Mouse (Mus musculus): ENCODE results near the gene Tacc2.
"Not testable (repeated sequence)": the region's sequence is repeated elsewhere in the genome, so short reads cannot be mapped to it uniquely, and the experiment has no call there.

The Tacc2 gene

DNA sequence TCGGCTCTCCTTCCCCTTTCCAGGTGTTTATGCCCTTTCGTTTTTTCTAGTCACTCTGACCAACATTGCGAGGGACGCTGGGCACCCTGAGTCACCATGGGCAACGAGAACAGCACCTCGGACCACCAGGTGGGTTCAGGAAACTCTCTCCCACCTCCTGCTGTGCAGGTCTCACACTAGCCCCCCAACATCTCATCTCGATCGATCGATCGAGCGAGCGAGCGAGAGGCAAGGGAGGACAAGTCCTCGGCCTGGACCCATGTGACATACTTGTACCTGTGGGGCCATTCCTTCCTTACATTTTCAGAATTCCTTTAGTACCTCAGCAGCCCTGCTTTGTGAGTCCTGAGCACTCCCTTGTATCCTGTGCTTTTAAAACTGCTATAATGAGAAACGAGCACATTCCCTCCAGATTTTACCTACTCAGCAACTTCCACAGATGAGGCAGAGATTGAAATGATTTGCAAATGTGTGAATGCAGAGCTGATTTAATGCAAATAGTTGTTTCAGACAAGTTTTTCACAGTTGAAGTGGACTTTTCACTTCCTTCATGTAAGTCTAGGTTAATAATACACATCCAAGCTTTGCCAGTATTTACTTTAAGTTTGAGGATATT lies at the start of gene Tacc2:
Gene Tacc2 (plus strand): TSS at position 51 of the 616 bp plus-strand sequence.
- peak; percentile 21 for DNase-seq

DNA sequence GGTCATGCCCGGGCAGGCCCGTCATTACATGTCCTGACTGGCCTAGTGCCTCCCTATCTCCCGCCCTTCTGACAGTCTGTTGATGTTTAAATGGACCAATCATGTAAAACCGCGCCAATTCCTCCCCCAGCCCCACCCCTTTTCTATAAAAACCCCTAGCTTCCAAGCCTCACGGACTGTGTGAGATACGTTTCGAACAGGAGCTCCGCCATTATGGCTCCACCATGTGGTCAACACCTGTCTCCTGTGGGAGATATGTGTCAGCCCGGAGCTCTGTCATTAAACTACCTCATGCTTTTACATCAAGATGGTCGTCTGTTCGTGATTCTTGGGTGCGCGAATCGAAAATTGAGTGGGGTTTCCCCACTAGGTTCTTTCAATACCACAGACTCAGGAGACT lies 46.1 kb upstream of the Tacc2 start:
- DNase-seq = not testable (repeated sequence)

DNA sequence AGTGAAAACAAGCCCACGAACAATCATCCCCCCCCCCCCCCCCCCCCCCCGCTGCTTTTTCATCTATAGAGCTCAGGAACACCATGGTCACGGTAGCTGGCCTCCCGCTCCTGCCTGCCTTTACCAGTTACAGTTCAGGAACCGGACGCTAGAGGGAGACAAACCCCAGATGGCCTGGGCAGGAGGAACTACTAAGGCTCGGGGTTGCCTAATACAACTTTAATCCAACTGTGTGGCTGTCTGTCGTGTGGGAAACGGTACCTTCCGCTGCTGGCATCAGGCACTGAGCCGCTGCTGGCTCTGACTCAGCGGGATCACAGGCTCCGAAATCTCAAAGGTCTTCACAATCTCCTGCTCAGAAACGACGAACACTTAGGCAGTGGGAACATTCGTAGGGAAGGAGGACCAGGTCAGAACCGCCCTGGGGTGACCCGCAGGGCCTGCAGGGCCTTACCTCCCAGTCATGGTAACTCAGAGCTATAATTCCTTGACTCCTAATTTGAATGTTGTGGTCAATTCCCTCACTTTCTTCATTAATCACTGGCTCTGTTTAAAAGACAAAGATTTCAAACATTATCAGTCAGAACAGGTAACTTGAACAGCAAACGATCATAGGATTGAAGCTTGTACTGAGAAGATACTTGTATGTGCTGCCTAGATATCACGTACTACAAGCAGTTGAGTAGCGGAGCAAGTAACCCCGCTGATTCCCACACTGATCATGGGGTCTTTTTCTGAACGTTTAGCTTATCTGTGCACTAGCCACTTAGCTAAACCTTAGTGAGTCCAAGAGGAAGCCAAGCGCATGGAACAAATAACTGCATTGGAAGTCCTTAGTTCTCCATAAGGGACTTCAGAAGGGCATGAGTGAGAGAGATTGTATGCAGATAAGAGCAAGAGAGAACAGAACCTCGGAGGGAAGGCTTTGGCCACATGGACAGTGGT lies 43.6 kb upstream of the Tacc2 start:
- DNase-seq = peak; percentile 94

DNA sequence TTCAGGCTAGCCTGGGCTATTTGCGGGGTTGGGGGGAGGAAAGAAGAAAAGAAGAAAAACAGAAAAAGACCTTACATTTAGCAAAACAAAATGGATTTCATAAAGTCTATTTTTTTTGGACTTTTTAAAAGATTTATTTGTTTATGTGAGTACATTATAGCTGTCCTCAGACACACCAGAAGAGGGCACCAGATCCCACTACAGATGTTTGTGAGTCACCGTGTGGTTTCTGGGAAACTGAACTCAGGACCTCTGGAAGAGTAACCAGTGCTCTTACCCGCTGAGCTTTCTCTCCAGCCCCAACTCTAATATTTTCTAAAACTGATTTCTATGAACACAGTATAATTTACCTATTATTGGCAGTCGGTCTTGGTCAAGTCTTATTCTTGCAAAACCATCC lies 42.1 kb upstream of the Tacc2 start:
- DNase-seq = no peak

DNA sequence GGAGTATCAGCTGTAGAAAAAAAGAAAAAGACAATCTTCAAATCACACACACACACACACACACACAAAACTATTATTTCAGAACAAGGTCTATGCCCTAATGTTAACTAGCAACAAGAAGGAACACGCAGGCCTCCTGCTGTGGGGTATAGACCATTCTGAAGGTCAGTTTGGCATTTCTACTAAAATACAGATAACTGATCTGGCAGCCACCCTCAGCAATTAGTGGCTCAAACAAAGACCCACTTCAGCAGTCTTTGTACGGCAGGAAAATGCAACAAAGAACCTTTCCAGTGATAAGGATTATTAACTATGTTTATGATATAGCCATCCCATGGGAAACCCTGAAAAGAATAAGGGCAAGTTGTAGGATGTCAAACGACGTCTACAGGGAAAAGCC lies 40.2 kb upstream of the Tacc2 start:
- DNase-seq = no peak

DNA sequence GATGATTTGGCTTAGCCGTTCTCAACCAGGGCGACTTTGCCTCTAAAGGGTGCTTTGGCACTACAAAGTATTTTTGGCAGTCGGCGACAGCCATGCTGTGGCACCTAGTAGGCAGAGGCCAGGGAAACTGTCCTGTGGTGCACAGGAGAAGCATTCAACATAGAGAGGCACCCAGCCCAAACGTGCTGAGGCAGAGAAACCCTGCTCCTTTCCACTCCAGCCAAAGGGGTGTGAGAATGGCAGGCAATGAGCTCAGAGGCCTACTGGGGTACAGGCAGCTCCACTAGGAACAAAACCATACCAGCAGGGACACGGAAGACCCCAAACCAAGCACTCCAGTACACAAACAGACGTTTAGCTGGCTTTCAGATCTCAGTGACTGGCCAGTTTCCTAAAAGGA lies 37.1 kb upstream of the Tacc2 start:
- DNase-seq = no peak

DNA sequence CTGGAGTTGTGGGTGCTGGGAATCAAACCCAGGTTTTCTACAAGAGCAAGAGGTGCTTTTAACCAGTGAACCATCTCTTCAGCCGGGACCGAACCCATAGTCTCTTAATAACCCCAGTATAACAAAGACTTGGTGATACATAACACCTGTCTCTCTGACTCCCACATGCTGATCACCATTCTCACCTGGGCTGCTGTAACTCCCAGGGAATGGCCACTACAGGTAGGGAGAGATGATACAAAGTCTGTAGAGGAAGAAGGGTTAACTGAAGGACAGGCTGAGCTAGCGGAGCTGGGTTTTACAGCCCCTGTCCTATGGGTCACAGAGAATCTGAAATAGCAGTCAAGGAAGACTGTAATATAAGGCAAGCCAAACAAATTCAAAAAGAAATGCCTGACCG lies 34.1 kb upstream of the Tacc2 start:
- DNase-seq = no peak

DNA sequence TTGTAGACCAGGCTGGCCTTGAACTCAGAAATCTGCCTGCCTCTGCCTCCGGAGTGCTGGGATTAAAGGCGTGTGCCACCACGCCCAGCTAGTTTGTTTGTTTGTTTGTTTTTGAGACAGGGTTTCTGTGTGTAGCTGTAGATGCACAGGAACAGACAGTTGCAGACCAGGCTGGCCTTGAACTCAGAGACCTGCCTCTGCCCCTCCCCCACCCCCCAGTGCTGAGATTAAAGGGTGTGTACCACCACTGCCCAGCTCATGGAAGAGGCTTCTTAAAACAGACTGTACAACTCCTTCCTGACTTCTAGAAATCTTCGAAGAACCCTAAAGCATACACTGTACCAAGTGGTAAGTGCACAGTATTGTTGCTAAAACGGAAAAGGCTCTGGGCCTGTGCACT lies 31.8 kb upstream of the Tacc2 start:
- no peak for DNase-seq

DNA sequence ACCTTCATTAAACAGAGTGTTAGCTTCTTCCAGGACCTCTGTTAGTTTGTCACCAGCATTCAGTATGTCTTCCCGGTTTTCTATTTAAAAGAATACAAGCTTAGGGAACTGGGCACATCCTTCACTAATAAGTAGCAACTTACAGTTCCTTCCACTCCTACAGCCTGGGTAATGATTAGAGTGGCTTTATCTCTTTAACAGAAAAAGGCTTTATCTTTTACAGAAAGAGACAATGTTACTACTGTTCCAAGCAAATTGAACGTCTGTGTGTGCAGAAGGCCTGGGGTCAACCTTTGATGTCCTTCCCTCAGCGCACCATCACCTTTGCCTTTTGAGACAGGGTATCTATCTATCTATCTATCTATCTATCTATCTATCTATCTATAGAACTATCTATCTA lies 31.3 kb upstream of the Tacc2 start:
- no peak for DNase-seq

DNA sequence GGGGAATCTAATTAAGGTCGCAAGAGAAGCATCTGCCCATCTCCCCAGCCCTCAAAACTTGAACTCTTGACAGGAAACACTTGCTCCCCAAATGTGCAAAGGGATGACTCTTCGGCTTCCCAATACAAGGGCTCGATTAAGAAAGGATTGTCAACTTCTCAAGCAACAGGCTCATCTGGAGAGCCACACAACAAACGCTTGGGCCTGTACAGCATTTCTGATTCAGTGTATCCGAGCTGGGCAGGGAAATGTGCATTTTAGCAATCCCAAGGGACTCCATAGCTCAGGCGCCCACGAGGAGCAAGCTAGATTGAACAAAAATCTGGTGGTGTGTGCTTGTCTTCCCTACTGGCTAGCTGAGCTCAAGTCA lies 30.8 kb upstream of the Tacc2 start:
- peak; percentile 12 for DNase-seq

DNA sequence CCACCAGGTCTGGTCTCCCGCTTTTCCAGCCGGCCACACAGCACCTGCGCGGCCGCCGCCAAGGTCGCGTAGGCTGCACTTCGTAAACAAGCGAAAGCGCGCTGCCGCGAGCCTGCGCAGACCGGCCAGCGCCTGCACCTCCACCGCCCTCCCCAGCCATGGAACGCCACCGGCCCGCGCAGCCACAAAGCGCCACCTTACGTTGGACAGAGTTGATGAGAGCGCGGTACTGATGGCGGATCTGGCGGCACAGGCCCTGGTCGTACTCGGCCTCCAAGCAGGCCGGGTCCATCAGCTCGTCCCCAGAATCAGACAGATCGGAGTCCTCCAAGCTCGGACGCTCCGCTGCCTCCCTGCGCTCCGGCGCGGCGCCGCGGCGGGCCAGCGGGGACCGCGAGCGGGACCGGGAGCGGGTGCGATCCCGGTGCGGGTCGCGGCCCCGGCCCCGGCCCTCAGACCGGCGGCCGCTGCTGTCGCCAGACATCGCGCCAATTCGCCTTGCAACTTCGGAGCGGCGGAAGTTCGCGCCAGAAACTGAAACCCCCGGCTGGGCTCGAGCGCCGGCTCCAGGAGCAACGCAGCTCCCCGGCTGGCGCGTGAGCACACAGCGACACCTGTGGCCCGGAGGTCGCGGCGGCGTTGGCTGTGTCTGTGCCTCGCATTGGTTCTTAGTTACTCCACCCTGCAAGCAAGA lies 30.3 kb upstream of the Tacc2 start:
- DNase-seq = peak; percentile 95

DNA sequence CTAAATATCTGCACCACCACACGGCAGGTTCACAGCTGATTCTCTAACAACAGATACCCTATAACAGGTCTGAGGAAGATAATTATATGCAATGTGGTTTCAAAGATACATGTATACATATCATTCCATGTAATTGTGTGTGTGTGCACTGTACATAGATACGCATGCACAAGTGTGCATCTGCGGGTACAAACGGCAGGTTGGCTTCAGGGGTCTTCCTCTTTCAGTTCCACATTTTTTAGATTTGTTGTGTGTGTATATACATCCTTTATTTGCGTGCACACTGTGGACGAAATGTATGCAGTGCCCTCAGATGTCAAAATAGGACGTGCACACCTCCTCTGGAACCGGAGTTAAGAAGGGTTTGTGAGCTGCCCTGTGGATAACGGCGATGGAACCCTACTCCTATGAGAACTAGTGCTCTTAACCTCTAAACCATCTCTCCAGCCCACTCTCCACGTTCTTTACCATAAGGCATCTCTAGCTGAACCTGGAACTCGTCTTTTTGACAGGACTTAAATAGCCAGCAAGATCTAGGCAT lies 29.5 kb upstream of the Tacc2 start:
- no peak for DNase-seq

DNA sequence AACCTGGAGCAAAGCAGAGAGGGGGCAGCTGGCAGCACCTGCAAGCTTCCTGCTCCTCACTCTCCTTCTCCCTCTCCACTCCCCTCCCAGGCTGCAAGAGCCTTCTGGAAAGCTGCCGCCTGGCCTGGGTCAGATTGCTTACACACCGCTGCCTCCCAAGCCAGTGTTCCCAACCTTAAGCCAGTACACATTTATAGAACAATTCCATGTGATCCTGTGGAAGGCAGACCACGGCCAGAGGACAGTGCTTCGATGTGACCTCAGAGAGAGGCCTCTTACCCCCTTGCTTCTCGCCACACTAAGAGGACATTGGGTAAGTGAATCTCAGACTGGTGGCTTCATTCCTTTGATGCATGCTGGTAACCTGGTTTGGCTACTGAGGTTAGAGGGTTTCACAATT lies 24.5 kb upstream of the Tacc2 start:
- DNase-seq = peak; percentile 21

DNA sequence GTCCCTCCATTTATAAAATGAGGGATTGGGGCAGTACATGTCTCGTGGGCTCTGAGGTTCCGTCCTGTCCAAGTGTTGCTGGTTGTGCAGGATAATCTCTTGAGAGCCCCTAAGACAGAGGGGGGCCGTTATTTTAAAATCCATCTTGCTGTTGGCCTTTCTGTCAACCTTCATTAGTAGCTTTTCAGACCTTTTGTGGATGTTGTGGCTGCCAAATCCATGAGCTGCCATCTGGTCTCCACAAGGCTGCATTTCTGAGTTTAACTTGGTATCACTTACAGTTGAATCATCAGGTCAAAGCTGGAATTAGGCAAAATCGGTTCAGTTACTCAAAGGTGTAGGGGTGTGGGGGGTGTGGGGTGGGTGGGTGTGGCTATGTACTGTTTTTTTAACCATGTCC lies 23.9 kb upstream of the Tacc2 start:
- DNase-seq = no peak

DNA sequence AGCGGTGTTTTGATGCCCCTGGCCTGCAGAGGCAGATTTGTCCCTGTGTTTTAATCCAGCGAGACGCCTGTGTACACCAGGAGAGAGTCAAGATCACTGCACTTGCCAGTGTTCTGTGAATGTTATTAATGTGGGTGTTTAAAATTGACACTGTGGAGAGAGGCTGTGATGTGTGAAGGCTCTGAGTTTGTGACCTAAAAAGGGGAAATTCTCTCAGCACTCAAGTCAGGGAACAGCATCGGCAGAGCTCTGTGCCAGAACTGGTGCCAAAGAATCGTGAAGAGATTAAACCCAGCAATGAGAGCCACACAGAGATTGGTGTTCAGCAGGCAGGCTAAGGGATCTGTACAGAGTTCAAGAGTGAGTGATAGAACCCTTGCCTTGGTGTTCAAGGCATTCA lies 21.6 kb upstream of the Tacc2 start:
- no peak for DNase-seq

DNA sequence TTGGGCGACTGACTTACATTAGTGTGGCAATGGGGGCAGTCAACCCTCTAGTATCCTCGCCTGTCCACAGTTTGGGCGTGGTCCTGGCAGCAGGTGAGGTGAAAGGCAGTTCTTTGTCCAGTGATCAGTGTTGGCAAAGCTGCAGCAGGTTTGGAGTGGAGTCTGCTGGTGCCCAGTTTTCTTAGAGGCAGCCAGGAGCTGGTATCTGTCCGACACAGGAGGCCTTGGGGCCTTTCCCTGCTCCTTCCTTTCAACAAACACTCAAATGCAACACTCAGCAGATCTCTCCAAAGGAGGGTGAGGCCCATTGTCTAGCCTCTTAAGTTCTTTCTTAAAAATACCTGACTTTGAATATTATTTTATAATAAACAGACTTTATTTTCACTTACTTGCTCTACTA lies 18.6 kb upstream of the Tacc2 start:
- peak; percentile 16 for DNase-seq

DNA sequence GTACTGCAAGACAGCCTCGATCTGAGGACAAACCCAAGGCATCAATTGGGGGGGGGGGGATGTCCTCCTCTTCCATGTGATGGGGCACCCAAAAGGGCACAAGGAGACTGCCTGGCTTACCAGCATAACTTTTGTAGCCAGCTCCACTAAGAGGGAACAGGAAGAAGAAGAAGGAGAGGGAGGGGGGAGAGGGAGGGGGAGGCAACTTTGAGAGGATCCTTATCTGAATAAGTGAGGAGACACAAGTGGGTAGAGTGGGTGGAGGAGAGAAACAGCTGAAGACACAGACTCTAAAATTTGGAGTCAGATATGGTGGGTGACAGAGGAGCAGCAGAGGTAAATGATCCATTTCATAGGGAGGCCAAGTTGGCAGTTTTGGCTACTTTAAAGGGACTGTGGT lies 16.3 kb upstream of the Tacc2 start:
- no peak for DNase-seq

DNA sequence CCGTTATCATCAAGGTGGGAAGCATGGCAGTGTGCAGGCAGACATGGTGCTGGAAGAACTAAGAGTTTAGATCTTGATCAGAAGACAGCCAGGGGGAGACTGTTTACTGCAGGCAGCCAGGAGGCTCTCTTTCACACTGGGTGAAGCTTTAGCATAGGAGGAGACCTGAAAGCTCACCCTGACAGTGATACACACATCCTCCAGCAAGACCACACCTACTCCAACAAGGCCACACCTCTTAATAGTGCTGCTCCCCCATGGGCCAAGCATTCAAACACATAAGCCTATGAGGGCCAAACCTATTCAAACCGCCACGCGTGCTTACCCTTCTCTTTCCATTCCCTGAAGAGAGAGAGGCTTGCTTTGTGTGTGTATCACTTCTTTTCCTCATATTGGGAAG lies 14.0 kb upstream of the Tacc2 start:
- DNase-seq = no peak

DNA sequence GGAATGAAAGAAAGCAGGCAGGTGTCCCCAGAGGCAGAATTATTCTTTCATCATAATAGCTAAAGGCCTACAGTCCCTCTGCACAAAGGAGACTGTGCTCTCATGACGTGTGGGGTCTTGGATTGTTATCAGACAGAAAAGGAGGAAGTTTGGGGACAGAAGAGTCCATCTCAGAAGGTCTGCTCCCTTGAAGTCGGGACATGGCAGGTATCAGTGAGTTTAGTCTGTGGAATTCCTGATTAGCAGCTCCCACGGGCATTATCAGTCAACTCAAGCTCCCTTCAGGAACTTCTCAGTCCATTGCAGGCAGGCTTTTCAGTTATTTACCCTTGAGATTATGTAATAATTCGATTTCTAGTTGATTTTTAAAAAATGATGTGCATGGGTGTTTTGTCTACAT lies 13.4 kb upstream of the Tacc2 start:
- DNase-seq = no peak

DNA sequence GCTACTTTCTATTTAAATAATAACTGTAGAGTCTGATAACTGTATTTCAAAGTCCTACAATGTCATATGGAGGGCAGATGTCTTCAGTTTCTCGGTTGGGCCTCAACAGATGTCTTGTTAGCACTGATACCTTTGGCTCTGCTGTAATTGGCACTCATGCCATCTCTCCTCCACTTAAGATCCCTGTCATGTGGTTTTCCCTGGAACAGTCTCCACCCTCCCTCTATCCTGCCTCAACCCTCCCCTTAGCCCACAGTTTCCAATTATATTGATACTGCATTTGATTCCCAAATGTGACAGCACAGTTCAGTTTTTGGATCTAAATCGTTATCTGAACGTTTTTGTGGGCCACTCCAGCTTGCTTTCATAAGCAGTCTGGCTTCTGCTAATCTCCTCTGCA lies 12.6 kb upstream of the Tacc2 start:
- no peak for DNase-seq

DNA sequence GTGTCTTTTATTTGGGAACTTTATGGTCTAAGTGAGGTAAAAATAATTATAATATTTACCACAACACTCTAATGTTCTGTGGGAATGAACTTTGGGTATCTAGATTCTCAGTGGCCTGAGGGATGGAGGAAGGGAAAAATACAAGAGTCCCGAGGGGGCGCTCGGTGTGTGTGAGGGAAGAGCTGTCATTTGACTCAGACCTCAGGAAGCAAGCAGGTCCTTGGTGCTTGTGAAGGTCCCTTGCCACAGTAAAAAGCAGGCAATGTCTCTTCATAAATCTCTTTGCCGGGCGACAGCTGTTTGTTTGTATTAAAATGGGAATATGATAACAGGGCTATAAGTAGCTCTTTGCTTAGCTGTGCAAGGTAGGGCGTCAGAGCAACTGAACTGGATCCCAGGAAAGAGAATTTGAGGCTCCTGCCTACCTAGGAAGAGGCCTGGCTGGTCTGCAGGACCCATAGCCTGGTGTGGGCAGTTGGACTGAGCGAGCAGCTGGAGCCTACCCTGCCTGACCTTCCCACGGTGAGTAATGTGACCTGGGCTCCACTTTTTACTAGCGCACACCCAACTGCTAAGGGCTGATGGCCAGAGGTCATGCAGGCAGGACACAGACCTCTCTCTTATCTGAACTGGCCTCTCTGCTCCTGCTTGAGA lies 8.3 kb upstream of the Tacc2 start:
- no peak for DNase-seq

DNA sequence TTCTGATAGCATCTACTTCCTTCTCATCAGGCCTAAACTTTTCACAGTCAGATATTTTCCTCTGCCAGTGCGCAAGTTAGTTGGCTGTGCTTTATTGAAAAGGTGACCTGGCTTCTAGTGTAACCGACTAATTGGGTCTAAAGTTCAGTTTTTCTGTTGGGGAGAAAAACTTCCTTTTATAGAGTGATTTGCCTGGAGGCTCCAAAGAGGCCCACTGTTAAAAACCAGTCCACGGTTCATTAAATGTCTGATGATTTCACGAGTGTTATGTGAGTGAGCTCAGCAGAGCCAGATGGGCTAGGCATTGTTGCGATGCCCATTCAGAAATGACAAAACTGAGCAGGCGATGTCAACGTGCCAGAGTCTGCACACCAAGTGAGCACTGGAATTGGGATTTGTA lies 6.8 kb upstream of the Tacc2 start:
- DNase-seq = no peak

DNA sequence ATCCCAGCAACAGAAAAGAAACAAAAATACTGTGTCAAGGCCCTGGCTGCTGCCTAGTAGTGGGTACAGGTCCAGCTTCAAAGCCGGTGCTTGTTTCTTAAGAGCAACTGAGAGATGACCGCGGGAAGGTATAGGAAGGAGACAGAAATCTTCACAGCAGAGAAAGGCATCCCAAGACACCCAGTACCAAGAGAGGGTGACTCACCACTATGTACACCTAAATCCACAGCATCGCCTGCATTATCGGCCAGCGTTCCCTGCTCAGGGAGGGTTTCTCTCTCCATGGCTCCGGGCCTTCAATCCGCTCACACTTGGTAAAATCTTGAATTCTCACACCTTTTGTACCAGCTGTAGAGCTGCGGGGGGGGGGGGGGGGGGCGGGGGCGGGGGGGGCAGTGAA lies 4.4 kb upstream of the Tacc2 start, which contains the start of gene Nsmce4a:
Gene Nsmce4a (minus strand): TSS at position 298 of the 400 bp plus-strand sequence.
- no peak for DNase-seq

Data from lung, postnatal 36 days (tissue).